Mouse (Mus musculus) myocyte (in vitro differentiated cells): ENCODE measurements around the gene Mier3. TPM values are rescaled to one million over a fixed set of nuclear protein-coding genes. Genes with fewer than 3 reads are reported as not detected.

Experiments
- H3K27me3 ChIP-seq: one replicate; pipeline ENCODE4 v1.6.1; 2011; ENCODE audit not compliant: control insufficient read depth, insufficient read depth, insufficient read length
- H3K36me3 ChIP-seq: one replicate; pipeline ENCODE4 v1.6.1; 2011; ENCODE audit not compliant: control insufficient read depth, insufficient read depth
- H3K4me2 ChIP-seq: one replicate; pipeline ENCODE4 v1.6.1; 2011; ENCODE audit warnings: low read depth, control low read depth
- H3K4me3 ChIP-seq: one replicate; pipeline ENCODE4 v1.5.1; 2011; ENCODE audit warnings: mild to moderate bottlenecking, control low read depth, moderate library complexity
- H3K79me2 ChIP-seq: one replicate; pipeline ENCODE4 v1.6.1; 2011; ENCODE audit not compliant: control insufficient read depth, insufficient read depth
- H3ac ChIP-seq: one replicate; pipeline ENCODE4 v1.6.1; 2011; ENCODE audit not compliant: control insufficient read depth, insufficient read length
- CEBPB ChIP-seq: IDR thresholded peaks from 2 replicates; pipeline ENCODE4 v1.6.1; 2011; ENCODE audit warnings: mild to moderate bottlenecking, moderate library complexity; ENCODE audit not compliant: poor library complexity, insufficient read depth, severe bottlenecking
- E2F4 ChIP-seq: IDR thresholded peaks from one replicate; pipeline ENCODE4 v1.6.1; 2011; ENCODE audit warnings: mild to moderate bottlenecking, control low read depth, moderate library complexity; ENCODE audit not compliant: insufficient read depth
- MAX ChIP-seq: IDR thresholded peaks from one replicate; pipeline ENCODE4 v1.6.1; 2011; ENCODE audit warnings: low read depth, mild to moderate bottlenecking, control low read depth
- MYOD1 ChIP-seq, 3 experiments: IDR thresholded peaks; one replicate each; pipeline ENCODE4 v1.6.1; 2011; ENCODE audit warnings: control low read depth in 2 of 3, low read depth in 2 of 3, mild to moderate bottlenecking in 2 of 3, moderate library complexity in 1 of 3; ENCODE audit not compliant: insufficient read length in 2 of 3, control insufficient read depth in 1 of 3
- MYOG ChIP-seq, 3 experiments: IDR thresholded peaks; one replicate each; pipeline ENCODE4 v1.6.1; 2011; ENCODE audit warnings: control low read depth in 2 of 3, low read depth in 2 of 3, mild to moderate bottlenecking in 2 of 3; ENCODE audit not compliant: insufficient read length in 2 of 3, control insufficient read depth in 1 of 3, insufficient read depth in 1 of 3
- POLR2A ChIP-seq: IDR thresholded peaks from one replicate; pipeline ENCODE4 v1.6.1; 2011; ENCODE audit warnings: low read depth, mild to moderate bottlenecking, control low read depth, moderate library complexity; ENCODE audit not compliant: insufficient read length
- POLR2AphosphoS2 ChIP-seq: IDR thresholded peaks from one replicate; pipeline ENCODE4 v1.6.1; 2011; ENCODE audit warnings: low read depth, control low read depth; ENCODE audit not compliant: insufficient read length
- REST ChIP-seq: IDR thresholded peaks from one replicate; pipeline ENCODE4 v1.6.1; 2011; ENCODE audit warnings: mild to moderate bottlenecking, control low read depth, moderate library complexity; ENCODE audit not compliant: insufficient read depth, insufficient read length
- SRF ChIP-seq: IDR thresholded peaks from one replicate; pipeline ENCODE4 v1.6.1; 2011; ENCODE audit warnings: low read depth; ENCODE audit not compliant: control insufficient read depth, insufficient read length
- TCF12 ChIP-seq: IDR thresholded peaks from one replicate; pipeline ENCODE4 v1.6.1; 2011; ENCODE audit warnings: mild to moderate bottlenecking, control low read depth; ENCODE audit not compliant: poor library complexity, insufficient read depth, severe bottlenecking
- TCF3 ChIP-seq: IDR thresholded peaks from one replicate; pipeline ENCODE4 v1.6.1; 2011; ENCODE audit warnings: low read depth, control low read depth; ENCODE audit not compliant: insufficient read length
- USF1 ChIP-seq: IDR thresholded peaks from one replicate; pipeline ENCODE4 v1.6.1; 2011; ENCODE audit warnings: low read depth, mild to moderate bottlenecking, control low read depth, moderate library complexity
- polyA plus RNA-seq: library from polyadenylated mRNA; unstranded; fragments of >200 nt; fragmentation: generic; extraction: Trizol; gene quantifications from one replicate; pipeline ENCODE4 v1.2.1, GENCODE M21; 2012; ENCODE audit warnings: missing spikeins

The Mier3 gene
- polyA plus RNA-seq, 1 experiment: 3.3 TPM

DNA sequence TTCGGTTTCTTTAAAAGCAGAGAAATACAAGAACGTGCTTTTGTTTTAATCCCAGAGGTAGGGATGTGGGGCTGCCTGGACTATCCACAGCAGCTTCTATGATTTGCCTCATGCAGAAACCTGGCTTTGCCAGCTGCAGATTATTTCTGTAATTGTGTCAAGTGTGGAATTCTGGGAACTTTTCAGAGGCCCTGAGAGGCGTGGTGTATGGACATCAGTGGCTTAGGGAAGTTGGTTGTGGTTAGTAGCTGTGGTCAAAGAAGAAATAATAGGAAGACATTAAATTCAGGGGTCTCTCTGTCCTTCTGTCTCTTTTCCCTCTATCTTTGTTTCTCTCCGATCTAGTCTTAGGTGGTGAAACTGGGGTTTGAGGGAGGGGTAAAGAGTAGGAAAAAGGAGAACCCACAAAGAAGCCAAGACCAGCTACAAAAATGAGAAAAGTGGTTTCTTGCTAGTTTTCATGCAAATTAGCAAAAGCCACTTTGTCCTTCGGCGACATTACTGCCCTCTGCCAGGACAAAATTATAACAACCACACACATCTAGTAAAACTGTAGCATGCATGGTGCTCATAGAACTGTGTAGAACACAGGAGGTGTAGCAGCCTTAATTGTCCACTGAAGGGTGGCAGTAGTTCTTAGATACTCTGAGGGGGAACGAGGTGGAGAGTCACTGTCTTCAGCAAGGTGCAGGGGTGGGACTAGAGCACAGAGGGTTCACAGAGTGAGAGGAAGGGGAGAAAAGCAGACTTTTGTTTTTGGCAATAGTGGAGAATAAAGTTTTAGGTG, 60.6 kb downstream of the Mier3 start:
- Histone ChIP-seq H3K27me3 (no peaks in the 10 kb centered on the region), H3K4me3 (no peak overlapping the region), H3K4me2 (peak overlapping the region; percentile 6), H3K36me3 (no peaks in the 10 kb centered on the region), H3K79me2 (no peaks in the 10 kb centered on the region), H3ac (no peak overlapping the region)
- TF ChIP-seq MYOD1 (IDR thresholded peaks at IDR 0.05; ENCODE audit: control insufficient read depth in 1 of 3, insufficient read length in 2 of 3, low read depth in 2 of 3) (no peak), REST (no peak), SRF (no peak), TCF12 (no peak), TCF3 (no peak), E2F4 (no peak), POLR2AphosphoS2 (no peak), USF1 (no peak)

DNA sequence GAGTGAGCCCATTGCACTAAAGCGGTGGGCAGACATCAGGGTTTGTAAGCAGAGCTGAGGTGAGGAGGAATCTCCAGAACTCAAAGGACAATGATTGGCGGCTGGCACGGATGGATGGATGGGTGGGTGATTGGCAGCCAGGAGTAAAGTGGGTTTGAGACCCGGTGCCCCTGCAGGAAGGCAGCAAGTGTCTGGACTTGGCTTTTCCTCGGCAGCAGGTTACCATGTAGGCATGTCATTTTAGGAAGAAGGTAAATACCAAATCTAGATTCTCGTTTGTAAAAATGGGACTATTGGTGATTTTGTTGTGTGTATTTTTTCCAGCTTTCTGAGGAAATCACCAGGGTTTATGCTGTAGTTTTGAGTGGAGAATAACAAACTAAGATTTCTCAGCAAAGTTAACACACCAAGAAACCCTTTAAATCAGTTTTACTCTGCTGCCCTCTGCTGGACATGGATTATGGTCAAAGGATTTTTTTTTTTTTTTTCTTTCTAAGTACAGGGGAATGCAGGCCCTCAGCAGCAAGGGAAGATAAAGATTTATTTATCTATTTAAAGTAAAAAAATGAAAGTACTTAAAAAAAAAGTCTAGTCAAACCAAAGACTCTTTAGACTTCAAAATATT, 61.3 kb downstream of the Mier3 start:
- Histone ChIP-seq H3K27me3 (no peaks in the 10 kb centered on the region), H3K4me3 (no peak overlapping the region), H3K36me3 (no peaks in the 10 kb centered on the region), H3K4me2 (no peak overlapping the region), H3ac (no peak overlapping the region), H3K79me2 (no peaks in the 10 kb centered on the region)
- TF ChIP-seq MYOG (IDR thresholded peaks at IDR 0.05; ENCODE audit: control insufficient read depth in 1 of 3, insufficient read depth in 1 of 3, insufficient read length in 2 of 3, low read depth in 2 of 3) (no peak), POLR2A (no peak), CEBPB (no peak), MAX (no peak), TCF3 (no peak), POLR2AphosphoS2 (no peak), USF1 (no peak), SRF (no peak), REST (no peak), MYOD1 (IDR thresholded peaks at IDR 0.05; ENCODE audit: control insufficient read depth in 1 of 3, insufficient read length in 2 of 3, low read depth in 2 of 3) (no peak), E2F4 (no peak), TCF12 (no peak)

- Histone ChIP-seq H3K36me3 (no peaks in the 10 kb centered on the region), H3K4me3 (no peak overlapping the region), H3ac (no peak overlapping the region), H3K79me2 (no peaks in the 10 kb centered on the region), H3K27me3 (no peaks in the 10 kb centered on the region), H3K4me2 (no peak overlapping the region)
- TF ChIP-seq POLR2AphosphoS2 (no peak), MAX (no peak), SRF (no peak), CEBPB (no peak), MYOG (IDR thresholded peaks at IDR 0.05; ENCODE audit: control insufficient read depth in 1 of 3, insufficient read depth in 1 of 3, insufficient read length in 2 of 3, low read depth in 2 of 3) (no peak), E2F4 (no peak), USF1 (no peak), POLR2A (no peak), TCF12 (no peak), MYOD1 (IDR thresholded peaks at IDR 0.05; ENCODE audit: control insufficient read depth in 1 of 3, insufficient read length in 2 of 3, low read depth in 2 of 3) (no peak), TCF3 (no peak), REST (no peak)
Measured at GRCm38 (mm10) chr13:111744233-111745000, 63.6 kb downstream of the Mier3 start.

- Histone ChIP-seq H3ac (no peak overlapping the region), H3K79me2 (no peaks in the 10 kb centered on the region), H3K36me3 (no peaks in the 10 kb centered on the region), H3K4me2 (no peak overlapping the region), H3K27me3 (no peaks in the 10 kb centered on the region), H3K4me3 (no peak overlapping the region)
- TF ChIP-seq SRF (no peak), POLR2A (no peak), MAX (no peak), MYOG (IDR thresholded peaks at IDR 0.05; ENCODE audit: control insufficient read depth in 1 of 3, insufficient read depth in 1 of 3, insufficient read length in 2 of 3, low read depth in 2 of 3) (no peak), POLR2AphosphoS2 (no peak), CEBPB (no peak), REST (no peak), TCF12 (no peak), USF1 (no peak), TCF3 (no peak), MYOD1 (IDR thresholded peaks at IDR 0.05; ENCODE audit: control insufficient read depth in 1 of 3, insufficient read length in 2 of 3, low read depth in 2 of 3) (no peak), E2F4 (no peak)
Measured at GRCm38 (mm10) chr13:111745216-111745615, 64.4 kb downstream of the Mier3 start.
